Mouse (Mus musculus) neural tube, embryonic 11.5 days (tissue): ENCODE data around the gene Mical2. TPM values are rescaled to one million over a fixed set of nuclear protein-coding genes. Genes with fewer than 3 reads are reported as not detected.

Source experiments
- ATAC-seq: fragments of 200-750 bp; cut with Nextera tagmentation; 2 replicates; pipeline ENCODE4 v1.8.0; 2017; ENCODE audit warnings: moderate number of reproducible peaks, mild to moderate bottlenecking, moderate TSS enrichment, moderate library complexity; ENCODE audit not compliant: insufficient read depth, low FRiP score, low TSS enrichment
- DNase-seq: peaks from one replicate; pipeline ENCODE4 v3.0.0-alpha.2; 2015; ENCODE audit warnings: low spot score
- H3K27ac ChIP-seq: fragments of 300-500 bp; sonication (generic); 2 replicates; pipeline ENCODE4 v1.5.1; 2014; ENCODE audit warnings: low read depth, mild to moderate bottlenecking, low read length
- H3K27me3 ChIP-seq: fragments of 300-500 bp; sonication (generic); 2 replicates; pipeline ENCODE4 v1.6.1; 2014; ENCODE audit warnings: mild to moderate bottlenecking, low read length, mixed read lengths; ENCODE audit not compliant: control insufficient read depth, insufficient read depth
- H3K36me3 ChIP-seq: fragments of 300-500 bp; sonication (generic); 2 replicates; pipeline ENCODE4 v1.6.1; 2014; ENCODE audit warnings: mild to moderate bottlenecking, low read length, moderate library complexity, mixed read lengths; ENCODE audit not compliant: control insufficient read depth, insufficient read depth
- H3K4me1 ChIP-seq: fragments of 300-500 bp; sonication (generic); 2 replicates; pipeline ENCODE4 v1.6.1; 2014; ENCODE audit warnings: low read length, mixed read lengths; ENCODE audit not compliant: control insufficient read depth, insufficient read depth
- H3K4me2 ChIP-seq: fragments of 300-500 bp; sonication (generic); 2 replicates; pipeline ENCODE4 v1.6.1; 2014; ENCODE audit warnings: low read depth, mild to moderate bottlenecking, moderate library complexity
- H3K4me3 ChIP-seq: fragments of 300-500 bp; sonication (generic); 2 replicates; pipeline ENCODE4 v1.5.1; 2014; ENCODE audit warnings: low read depth, low read length
- H3K9ac ChIP-seq: fragments of 300-500 bp; sonication (generic); 2 replicates; pipeline ENCODE4 v1.6.1; 2014; ENCODE audit warnings: mild to moderate bottlenecking, low read length
- H3K9me3 ChIP-seq: fragments of 300-500 bp; sonication (generic); 2 replicates; pipeline ENCODE4 v1.6.1; 2016; ENCODE audit warnings: low read length; ENCODE audit not compliant: control insufficient read depth
- WGBS: fragments of 180-500 bp; shearing (Covaris S2); extraction: QIAGEN DNeasy Blood & Tissue Kit; methylation state at CpG from one replicate; pipeline ENCODE4 v1.1.7; 2014; 5-methylcytosine and 5-hydroxymethylcytosine counted together
- polyA plus RNA-seq: library from polyadenylated mRNA; unstranded; fragments of >200 nt; fragmentation: Nextera tagmentation; extraction: Ambion mirVana; gene quantifications from 2 replicates; pipeline ENCODE4 v1.2.1, GENCODE M21; 2014

Mical2 gene
- polyA plus RNA-seq, 1 experiment from 2014 or later: 1.6 TPM

DNA sequence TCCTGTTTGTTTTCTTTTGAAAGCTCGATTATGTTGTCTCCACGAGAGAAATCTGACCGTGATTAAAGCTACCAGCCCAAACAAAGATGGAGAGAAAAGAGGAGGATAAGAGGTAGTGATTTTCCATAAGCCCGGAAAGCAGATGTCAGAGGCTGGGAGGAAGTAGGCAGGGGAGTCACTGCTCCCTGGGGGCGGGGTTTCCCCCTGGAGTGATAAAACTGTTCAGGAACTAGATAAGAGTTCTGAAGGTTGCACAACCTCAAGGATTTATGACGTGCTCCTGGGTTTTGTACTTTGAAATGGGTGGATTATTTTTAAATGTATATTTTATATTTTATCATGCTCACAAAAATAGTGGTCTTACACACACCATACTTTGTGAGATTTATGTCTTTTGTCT lies 8.4 kb upstream of the Mical2 start:
- 67% methylated on average over 6 of the region's 6 CpGs for WGBS
- no peak overlapping the region for H3K9ac ChIP-seq
- no peak overlapping the region for H3K4me3 ChIP-seq
- H3K9me3 ChIP-seq: no peaks in the 10 kb centered on the region
- H3K4me1 ChIP-seq: no peaks in the 10 kb centered on the region
- no peaks in the 10 kb centered on the region for H3K27me3 ChIP-seq
- H3K36me3 ChIP-seq: no peaks in the 10 kb centered on the region
- no peak for ATAC-seq
- H3K27ac ChIP-seq: no peak overlapping the region
- no peak overlapping the region for H3K4me2 ChIP-seq
- DNase-seq: no peak

DNA sequence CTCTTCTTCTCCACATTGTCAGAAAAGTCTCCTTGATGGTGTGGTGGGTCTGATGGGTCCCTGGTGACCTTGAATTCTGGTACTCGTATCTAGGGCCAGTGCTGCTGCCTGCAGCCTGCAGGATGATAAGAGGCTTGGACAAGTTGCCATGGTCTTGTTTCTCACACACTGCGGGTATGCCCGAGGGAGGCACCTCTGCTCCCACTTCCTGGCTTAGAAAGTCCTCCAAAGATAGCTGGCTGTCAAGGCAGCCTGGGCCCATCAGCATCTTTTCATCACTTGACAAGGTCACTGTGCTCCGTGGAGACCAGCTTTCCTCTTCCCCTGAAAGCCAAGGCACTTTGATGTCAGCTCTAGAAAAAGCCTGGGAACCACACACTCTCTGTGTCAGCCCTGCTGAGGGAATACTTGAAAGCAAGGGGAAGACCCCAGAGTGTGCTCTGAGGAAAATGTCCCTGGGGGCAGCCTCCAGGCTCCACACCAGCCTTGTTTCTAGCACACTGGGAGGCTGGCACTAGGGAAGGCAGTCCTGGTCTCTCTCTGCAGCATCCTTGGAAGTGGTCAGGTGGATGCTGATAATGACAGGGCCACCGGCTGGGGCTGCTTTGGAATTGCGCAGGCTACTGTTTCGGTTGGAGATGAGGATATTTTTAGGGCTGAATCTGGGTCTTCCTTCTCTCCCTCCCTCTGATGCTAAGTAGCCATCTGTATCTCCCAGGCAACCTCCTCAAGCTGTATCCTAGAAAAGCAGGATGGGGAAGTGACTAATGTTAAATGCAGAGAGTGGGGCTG lies 2.7 kb upstream of the Mical2 start:
- H3K4me3 ChIP-seq: no peak overlapping the region
- H3K4me1 ChIP-seq: peaks cover 6% of the 10 kb centered on the region
- no peak overlapping the region for H3K9ac ChIP-seq
- no peak for ATAC-seq
- H3K36me3 ChIP-seq: no peaks in the 10 kb centered on the region
- DNase-seq: no peak
- H3K9me3 ChIP-seq: no peaks in the 10 kb centered on the region
- H3K27ac ChIP-seq: no peak overlapping the region
- WGBS: 75% methylated on average over 7 of the region's 7 CpGs
- no peak overlapping the region for H3K4me2 ChIP-seq
- H3K27me3 ChIP-seq: peaks cover 18% of the 10 kb centered on the region

DNA sequence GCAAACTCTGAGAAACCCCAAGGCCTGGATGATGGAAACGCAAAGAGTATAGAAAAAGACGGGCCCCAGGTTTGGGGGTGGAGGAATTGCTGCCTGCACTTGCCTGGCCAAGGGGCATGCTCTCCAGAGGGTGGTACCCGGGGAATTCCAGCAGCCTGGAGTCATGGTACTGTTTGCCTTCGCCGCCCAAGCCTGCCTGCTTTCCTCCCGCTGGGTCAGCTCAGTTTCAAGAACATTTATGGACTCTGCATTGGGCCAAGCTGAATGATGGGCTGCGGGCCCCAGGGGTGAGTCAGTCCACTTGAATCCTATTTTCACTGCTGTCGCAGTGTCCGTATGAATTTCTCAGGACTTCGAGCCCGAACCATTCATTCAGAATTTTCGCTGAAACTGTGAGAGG lies 802 bp upstream of the Mical2 start:
- Histone ChIP-seq H3K9ac (no peak overlapping the region), H3K4me3 (no peak overlapping the region), H3K4me2 (no peak overlapping the region), H3K36me3 (no peaks in the 10 kb centered on the region), H3K27ac (no peak overlapping the region), H3K4me1 (peaks cover 6% of the 10 kb centered on the region), H3K27me3 (peaks cover 18% of the 10 kb centered on the region), H3K9me3 (no peaks in the 10 kb centered on the region)
- no peak for ATAC-seq
- 67% methylated on average over 12 of the region's 12 CpGs for WGBS
- DNase-seq: no peak

DNA sequence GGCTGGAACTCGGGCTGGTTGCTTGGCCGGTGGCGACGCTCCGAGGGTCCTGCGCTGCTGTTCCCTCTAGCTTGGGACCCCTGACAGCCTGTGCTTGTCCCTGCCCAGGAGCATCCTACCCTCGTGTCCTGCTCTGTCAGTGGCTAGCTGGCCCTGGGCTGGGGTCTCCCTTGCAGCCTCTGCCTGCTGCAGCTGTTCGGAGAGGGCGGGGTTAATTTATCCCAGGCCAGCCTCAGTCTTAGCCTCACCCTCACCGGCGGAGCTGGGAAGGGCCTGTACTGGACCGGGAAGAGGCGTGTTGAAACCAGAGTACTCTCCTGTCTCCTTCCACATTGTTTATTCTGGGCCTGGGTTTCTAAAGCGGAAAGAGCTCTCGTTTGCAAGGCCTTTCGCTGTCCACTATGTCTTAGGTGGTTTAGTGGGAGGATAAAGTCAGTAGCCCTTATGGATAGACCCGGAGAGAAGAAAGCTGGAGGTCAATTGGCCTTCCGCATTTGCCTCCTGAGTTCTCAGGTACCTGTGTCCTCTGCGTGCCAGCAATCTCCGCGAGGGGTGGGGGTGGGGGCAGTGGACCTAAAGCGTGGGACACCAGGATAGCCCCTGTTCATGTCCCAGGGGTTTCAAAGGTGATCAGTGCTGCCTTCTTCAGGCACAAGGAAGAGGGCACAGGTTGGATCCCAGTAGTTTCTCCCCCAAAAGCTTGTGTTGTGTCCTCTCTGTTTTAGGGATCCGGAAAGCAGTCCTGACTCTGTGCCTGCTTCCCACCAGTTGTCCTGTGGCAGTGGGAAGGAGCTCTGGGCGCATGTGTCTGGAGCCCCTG lies 1.0 kb downstream of the Mical2 start:
- Histone ChIP-seq H3K9me3 (no peaks in the 10 kb centered on the region), H3K4me3 (peak overlapping the region; percentile 55), H3K4me2 (peak overlapping the region; percentile 99), H3K27ac (no peak overlapping the region), H3K4me1 (peaks cover 6% of the 10 kb centered on the region), H3K9ac (no peak overlapping the region), H3K27me3 (peaks cover 18% of the 10 kb centered on the region), H3K36me3 (no peaks in the 10 kb centered on the region)
- ATAC-seq (no peak; the same call in 1 of the 2 replicates), DNase-seq (peak; percentile 42)
- 4% methylated on average over 24 of the region's 24 CpGs for WGBS

DNA sequence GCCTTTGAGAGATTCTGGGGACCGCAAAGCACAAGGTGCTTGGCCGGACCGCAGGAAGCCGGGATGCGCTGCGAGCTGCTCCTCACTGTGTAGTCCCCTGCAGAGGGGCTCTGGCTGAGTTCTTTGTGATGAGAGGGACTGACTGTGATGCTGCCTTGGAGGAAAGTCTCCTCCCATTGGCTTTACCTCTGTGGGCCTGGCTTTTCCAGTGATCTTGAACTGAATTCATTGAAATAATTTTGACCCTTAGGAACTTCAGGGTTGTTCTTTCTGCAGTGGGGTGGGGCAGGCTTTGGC lies 1.6 kb downstream of the Mical2 start:
- ATAC-seq: no peak
- Histone ChIP-seq H3K9ac (no peak overlapping the region), H3K27me3 (peaks cover 18% of the 10 kb centered on the region), H3K4me3 (no peak overlapping the region), H3K4me1 (peaks cover 6% of the 10 kb centered on the region), H3K4me2 (peak overlapping the region; percentile 99; the same call in 1 of the 2 replicates), H3K27ac (no peak overlapping the region), H3K9me3 (no peaks in the 10 kb centered on the region), H3K36me3 (no peaks in the 10 kb centered on the region)
- no peak for DNase-seq
- 18% methylated on average over 6 of the region's 6 CpGs for WGBS

DNA sequence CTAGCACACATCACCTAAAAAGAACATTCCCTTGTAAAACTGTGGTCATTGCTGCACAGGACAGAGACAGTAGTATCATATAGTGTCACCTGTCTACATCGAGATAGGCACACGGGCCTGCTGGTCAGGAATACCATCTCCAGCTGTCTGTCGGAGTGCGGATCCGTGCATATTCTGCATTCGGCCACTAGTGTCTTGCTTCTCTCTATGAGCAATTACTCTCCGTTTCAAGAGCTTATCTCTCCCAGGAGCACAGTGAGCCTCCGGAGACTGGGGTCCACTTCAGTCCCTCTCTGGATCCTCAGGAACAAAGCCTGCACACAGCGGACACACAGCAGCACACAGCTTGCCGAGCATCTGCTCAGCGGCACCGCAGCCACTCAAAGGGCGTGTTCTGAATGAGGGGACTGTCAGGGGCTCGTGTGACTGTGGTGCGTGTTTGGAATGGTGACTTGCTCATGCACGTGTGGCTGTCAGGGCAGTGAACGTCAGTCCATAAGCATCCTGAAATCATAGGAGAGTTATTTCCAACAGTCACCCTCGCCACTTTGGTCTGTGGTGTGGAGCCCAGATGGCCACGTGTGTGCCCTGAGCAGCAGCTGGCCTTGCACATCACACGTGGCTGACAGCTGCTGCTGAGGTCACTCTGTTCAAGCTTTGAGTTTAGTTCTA lies 3.3 kb downstream of the Mical2 start:
- 59% methylated on average over 20 of the region's 20 CpGs for WGBS
- Histone ChIP-seq H3K27ac (no peak overlapping the region), H3K9me3 (no peaks in the 10 kb centered on the region), H3K27me3 (peaks cover 18% of the 10 kb centered on the region), H3K4me1 (peaks cover 11% of the 10 kb centered on the region), H3K36me3 (no peaks in the 10 kb centered on the region), H3K9ac (no peak overlapping the region), H3K4me3 (no peak overlapping the region), H3K4me2 (no peak overlapping the region)
- DNase-seq (peak; percentile 49), ATAC-seq (no peak)

DNA sequence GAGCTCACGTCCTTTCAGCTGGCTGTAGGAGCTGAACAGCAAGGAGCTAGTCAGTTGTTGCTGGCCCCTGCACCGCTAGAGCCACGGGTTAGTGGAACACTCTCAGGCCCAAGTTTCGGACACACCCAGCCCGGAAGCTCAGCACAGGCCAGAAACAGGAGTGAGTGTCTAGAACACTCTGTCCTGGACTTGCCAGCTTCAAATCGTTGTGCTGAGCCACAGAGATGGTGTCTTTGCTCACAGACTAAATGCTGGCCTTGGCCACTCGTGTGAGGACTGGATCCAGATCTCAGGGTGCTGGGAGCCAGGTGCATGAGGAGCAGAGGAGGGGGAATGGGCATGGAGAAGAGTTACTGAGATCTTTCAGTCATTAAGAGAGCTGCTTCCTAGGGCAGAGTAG lies 6.1 kb downstream of the Mical2 start:
- Histone ChIP-seq H3K4me3 (no peak overlapping the region), H3K9ac (no peak overlapping the region), H3K36me3 (no peaks in the 10 kb centered on the region), H3K27ac (no peak overlapping the region), H3K27me3 (peaks cover 12% of the 10 kb centered on the region), H3K4me1 (peaks cover 6% of the 10 kb centered on the region), H3K4me2 (no peak overlapping the region), H3K9me3 (no peaks in the 10 kb centered on the region)
- DNase-seq: no peak
- no peak for ATAC-seq
- 85% methylated on average over 7 of the region's 7 CpGs for WGBS

DNA sequence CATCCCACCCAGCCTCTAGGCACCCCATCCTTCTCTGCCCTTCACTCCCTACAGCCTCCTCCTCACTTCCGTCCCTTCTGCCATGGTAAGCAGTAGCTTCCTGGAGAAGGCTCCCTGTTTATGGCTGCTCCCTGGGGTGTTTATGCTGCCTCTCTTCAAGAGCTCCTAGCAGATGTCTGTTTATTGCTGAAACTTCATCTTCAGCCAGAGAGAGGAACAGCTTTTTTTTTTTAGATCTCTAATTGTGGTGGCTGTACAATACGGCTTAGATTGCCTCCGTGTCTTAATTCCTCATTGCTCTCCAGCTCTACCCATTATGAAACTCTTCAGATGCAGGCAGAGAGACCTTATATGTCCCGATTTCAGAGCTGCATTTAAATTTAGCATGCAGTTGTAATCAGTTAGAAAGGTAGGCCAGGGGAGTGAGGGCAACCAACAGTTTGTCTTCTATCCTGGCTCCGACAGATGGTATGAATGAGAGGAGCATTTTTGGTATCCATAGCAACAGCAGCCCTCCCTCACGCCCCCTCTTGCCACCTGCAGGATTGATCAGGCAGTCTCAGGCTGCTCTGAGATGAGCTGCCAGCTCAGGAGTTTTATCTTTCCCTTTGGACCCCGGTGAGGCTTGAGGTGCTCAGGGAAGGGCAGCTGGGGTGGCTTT lies 7.8 kb downstream of the Mical2 start:
- peaks cover 5% of the 10 kb centered on the region; the same call in 1 of the 2 replicates for H3K4me1 ChIP-seq
- no peaks in the 10 kb centered on the region for H3K36me3 ChIP-seq
- no peak overlapping the region for H3K27ac ChIP-seq
- no peak overlapping the region for H3K9ac ChIP-seq
- no peak overlapping the region for H3K4me2 ChIP-seq
- ATAC-seq (no peak), DNase-seq (peak; percentile 64)
- H3K9me3 ChIP-seq: no peaks in the 10 kb centered on the region
- no peak overlapping the region for H3K4me3 ChIP-seq
- H3K27me3 ChIP-seq: no peaks in the 10 kb centered on the region
- 8% methylated on average over 7 of the region's 7 CpGs for WGBS
